Mouse (Mus musculus): ENCODE measurements around the gene Olfr704. TPM values are rescaled to one million over a fixed set of nuclear protein-coding genes. Genes with fewer than 3 reads are reported as not detected.

Olfr704 gene
- not detected for polyA plus RNA-seq (2014; fragmentation: Illumina TruSeq; extraction: RNeasy Lipid Tissue Mini Kit (QIAGEN cat#74804); ENCODE audit: low read depth, low replicate concordance)

DNA sequence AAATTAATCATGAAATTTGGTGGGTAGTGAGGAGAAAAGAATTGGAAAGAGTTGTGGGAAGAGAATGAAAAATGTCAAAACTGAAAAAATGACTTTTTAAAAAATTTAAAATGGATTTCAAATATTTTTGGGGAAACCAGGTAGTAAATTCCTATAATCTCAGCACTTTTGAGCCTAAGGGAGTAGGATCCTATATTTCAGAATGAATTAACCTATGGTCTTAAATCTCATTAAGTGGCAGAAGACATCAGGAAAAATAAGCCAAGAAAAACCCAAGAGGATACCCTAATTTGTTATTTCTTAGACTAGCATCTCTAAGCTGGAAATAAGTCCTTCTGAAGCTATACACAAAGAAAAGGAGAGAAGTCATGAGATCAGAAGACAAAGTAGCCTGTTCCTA, at the start of gene Olfr704:
Gene Olfr704, plus strand, starts transcription at position 301 of the 400 bp plus-strand sequence.

DNA sequence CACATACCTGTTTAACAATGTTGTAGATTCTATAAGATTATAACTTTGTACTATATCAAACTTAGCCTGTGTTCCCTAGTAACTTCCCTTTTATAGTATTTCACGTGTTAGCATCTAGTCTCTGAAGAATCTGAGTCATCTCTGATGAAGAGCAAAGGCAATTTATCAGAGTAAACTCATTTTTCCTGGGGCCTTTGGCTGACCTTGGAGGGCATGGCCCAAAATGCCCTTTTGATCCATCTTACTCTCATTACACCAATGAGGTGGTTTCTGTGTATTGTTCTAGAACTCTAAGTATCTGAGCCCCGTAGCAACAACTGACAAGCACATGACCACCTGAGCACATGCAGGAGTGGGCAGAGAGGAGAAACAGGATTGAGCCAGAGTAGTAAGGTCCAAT, 49.2 kb upstream of the Olfr704 start, which contains the start of gene Olfr701:
Gene Olfr701, plus strand, starts transcription at position 301 of the 400 bp plus-strand sequence.

DNA sequence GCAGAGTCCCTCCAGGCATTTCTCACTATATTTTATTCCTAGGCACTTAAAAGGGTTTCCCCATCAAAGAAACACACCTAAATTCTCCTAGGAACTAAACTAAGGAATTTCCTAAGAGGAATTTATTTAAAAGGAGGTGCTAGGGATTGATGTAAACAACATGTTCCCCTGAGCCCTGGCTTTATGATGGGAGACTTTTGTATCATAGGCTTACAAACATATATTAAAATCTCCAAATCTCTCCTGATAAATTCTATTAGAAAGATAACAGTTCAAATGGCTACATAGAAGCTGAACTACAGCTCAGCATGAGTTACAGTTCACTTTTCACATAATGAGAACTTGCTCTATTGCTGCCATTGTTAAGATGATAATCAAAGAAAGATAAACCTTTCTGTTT, 29.2 kb upstream of the Olfr704 start, which contains the start of gene Olfr702:
Gene Olfr702, minus strand, starts transcription at position 101 of the 400 bp plus-strand sequence.

DNA sequence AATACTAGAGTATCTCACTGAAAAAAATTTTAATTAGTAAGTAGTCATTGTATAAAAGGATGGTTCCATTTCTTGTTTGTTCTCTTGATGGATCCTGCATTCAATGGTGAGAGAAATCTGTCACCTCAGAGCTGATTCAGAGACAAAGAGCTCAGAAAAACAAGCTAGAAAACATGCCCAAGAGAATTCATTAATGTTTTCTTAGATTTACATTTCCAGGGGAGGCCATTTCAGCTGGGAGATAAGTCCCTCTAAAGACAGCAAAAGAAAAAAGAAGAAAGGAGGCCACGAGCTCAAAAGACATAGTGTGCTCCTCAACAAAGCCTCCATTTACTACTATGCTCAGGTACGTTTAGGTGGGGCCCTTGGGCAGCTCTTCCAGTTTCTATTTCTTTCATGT, 19.9 kb upstream of the Olfr704 start, which contains the start of gene Olfr703:
Gene Olfr703, plus strand, starts transcription at position 301 of the 400 bp plus-strand sequence.

DNA sequence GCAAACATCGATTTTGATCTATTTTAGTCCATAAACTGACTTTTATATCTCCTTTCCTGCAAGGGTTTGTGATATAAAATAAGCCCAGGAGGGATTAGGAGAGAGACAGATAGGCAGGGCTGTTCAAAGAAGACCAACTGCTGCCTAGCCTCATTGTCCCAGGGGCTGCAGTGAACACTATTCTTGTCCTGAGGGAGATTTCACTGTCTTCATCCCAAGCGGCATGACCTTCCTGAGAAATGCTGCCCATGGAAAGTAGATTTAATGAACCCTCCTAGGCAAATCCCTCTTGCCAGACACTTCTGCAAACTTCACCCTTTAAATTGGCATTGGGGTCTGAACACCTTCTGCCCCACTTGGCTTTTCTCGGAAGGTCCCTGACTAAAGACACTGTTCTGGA, 13.8 kb downstream of the Olfr704 start, which contains the start of gene Olfr705:
Gene Olfr705, minus strand, starts transcription at position 101 of the 400 bp plus-strand sequence.

DNA sequence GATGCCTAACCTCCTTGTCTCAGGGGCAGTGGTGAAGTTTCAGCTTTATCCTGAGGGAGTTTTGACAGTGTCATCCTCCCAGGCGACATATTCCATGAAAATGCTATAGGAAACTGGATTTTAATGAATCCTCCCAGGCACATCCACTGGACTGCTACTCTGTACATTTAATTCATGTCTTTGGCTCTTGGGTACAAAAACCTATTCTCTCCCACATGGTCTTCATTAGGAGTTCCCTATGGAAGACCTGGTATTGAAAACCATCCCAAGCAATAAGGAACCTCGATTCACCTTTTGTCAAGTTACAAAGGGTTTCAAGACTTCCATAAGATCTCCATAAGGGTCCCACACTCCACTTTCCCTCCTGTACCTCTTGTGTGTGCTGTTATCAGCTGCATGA, 25.1 kb downstream of the Olfr704 start, which contains the start of gene Olfr706:
Gene Olfr706, minus strand, starts transcription at position 101 of the 400 bp plus-strand sequence.

DNA sequence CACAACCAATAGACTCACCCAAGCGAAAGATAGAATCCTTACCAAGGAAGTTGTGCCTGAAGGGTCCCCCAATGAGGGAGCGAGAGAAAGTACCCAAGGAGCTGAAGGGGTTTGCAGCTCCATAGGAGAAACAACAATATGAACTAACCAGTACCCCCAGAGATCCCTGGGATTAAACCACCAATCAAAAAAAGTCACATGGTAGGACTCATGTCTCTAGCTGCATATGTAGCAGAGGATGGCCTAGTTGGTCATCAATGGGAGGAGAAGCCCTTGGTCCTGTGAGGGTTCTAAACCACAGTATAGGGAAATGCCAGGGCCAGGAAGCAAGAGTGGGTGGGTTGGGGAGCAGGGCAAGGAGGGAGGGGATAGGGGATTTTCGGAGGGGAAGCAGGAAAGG, 38.2 kb downstream of the Olfr704 start, which contains the start of gene Olfr707:
Gene Olfr707, minus strand, starts transcription at position 101 of the 400 bp plus-strand sequence.

DNA sequence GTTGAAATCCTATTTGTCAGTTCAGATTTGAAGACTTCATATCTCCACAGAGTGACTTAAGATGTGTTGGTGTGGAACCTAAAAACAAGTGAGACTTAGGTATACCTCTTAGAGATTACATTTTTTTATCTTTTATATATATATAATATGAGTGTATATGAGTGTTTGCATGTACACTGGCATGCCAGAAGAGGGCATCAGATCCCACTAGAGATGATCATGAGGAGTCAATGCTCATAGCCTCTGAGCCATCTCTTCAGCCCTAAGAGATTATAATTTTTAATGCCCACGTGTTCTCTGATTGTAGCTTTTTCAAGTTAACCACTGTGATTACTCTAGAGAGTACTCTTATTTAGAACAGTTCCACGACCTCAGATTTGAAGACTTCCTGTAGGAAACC, 44.7 kb downstream of the Olfr704 start, which contains the start of gene Olfr1532-ps1:
Gene Olfr1532-ps1, plus strand, starts transcription at position 326 of the 400 bp plus-strand sequence.

Other genes with a start within 250 kb of the Olfr704 start
- gene Olfr693, start 182.6 kb upstream of the Olfr704 start, polyA plus RNA-seq (2014; fragmentation: Illumina TruSeq; extraction: RNeasy Lipid Tissue Mini Kit (QIAGEN cat#74804); ENCODE audit: low read depth, low replicate concordance), result not detected
- gene Olfr694, start 171.4 kb upstream of the Olfr704 start, polyA plus RNA-seq (2014; fragmentation: Illumina TruSeq; extraction: RNeasy Lipid Tissue Mini Kit (QIAGEN cat#74804); ENCODE audit: low read depth, low replicate concordance), result not detected
- not detected for gene Olfr695, start 146.8 kb upstream of the Olfr704 start, polyA plus RNA-seq (2014; fragmentation: Illumina TruSeq; extraction: RNeasy Lipid Tissue Mini Kit (QIAGEN cat#74804); ENCODE audit: low read depth, low replicate concordance)
- not detected for gene Olfr697, start 120.7 kb upstream of the Olfr704 start, polyA plus RNA-seq (2014; fragmentation: Illumina TruSeq; extraction: RNeasy Lipid Tissue Mini Kit (QIAGEN cat#74804); ENCODE audit: low read depth, low replicate concordance)
- gene Olfr698, start 107.8 kb upstream of the Olfr704 start, polyA plus RNA-seq (2014; fragmentation: Illumina TruSeq; extraction: RNeasy Lipid Tissue Mini Kit (QIAGEN cat#74804); ENCODE audit: low read depth, low replicate concordance), result not detected
- gene Olfr699, start 70.0 kb upstream of the Olfr704 start, polyA plus RNA-seq (2014; fragmentation: Illumina TruSeq; extraction: RNeasy Lipid Tissue Mini Kit (QIAGEN cat#74804); ENCODE audit: low read depth, low replicate concordance), result not detected
- gene Olfr700, start 54.4 kb upstream of the Olfr704 start, polyA plus RNA-seq (2014; fragmentation: Illumina TruSeq; extraction: RNeasy Lipid Tissue Mini Kit (QIAGEN cat#74804); ENCODE audit: low read depth, low replicate concordance), result not detected
- not detected for gene Olfr701, start 49.1 kb upstream of the Olfr704 start, polyA plus RNA-seq (2014; fragmentation: Illumina TruSeq; extraction: RNeasy Lipid Tissue Mini Kit (QIAGEN cat#74804); ENCODE audit: low read depth, low replicate concordance)
- not detected for gene Olfr702, start 29.3 kb upstream of the Olfr704 start, polyA plus RNA-seq (2014; fragmentation: Illumina TruSeq; extraction: RNeasy Lipid Tissue Mini Kit (QIAGEN cat#74804); ENCODE audit: low read depth, low replicate concordance)
- not detected for gene Olfr703, start 19.8 kb upstream of the Olfr704 start, polyA plus RNA-seq (2014; fragmentation: Illumina TruSeq; extraction: RNeasy Lipid Tissue Mini Kit (QIAGEN cat#74804); ENCODE audit: low read depth, low replicate concordance)
- gene Olfr705, start 13.7 kb downstream of the Olfr704 start, polyA plus RNA-seq (2014; fragmentation: Illumina TruSeq; extraction: RNeasy Lipid Tissue Mini Kit (QIAGEN cat#74804); ENCODE audit: low read depth, low replicate concordance), result not detected
- not detected for gene Olfr706, start 25.0 kb downstream of the Olfr704 start, polyA plus RNA-seq (2014; fragmentation: Illumina TruSeq; extraction: RNeasy Lipid Tissue Mini Kit (QIAGEN cat#74804); ENCODE audit: low read depth, low replicate concordance)
- gene Olfr707, start 38.1 kb downstream of the Olfr704 start, polyA plus RNA-seq (2014; fragmentation: Illumina TruSeq; extraction: RNeasy Lipid Tissue Mini Kit (QIAGEN cat#74804); ENCODE audit: low read depth, low replicate concordance), result not detected
- not detected for gene Olfr1532-ps1, start 44.8 kb downstream of the Olfr704 start, polyA plus RNA-seq (2014; fragmentation: Illumina TruSeq; extraction: RNeasy Lipid Tissue Mini Kit (QIAGEN cat#74804); ENCODE audit: low read depth, low replicate concordance)
- gene Olfr709-ps1, start 69.0 kb downstream of the Olfr704 start, polyA plus RNA-seq (2014; fragmentation: Illumina TruSeq; extraction: RNeasy Lipid Tissue Mini Kit (QIAGEN cat#74804); ENCODE audit: low read depth, low replicate concordance), result not detected
- gene Olfr710, start 85.1 kb downstream of the Olfr704 start, polyA plus RNA-seq (2014; fragmentation: Illumina TruSeq; extraction: RNeasy Lipid Tissue Mini Kit (QIAGEN cat#74804); ENCODE audit: low read depth, low replicate concordance), result not detected
- gene Olfr6, start 100.8 kb downstream of the Olfr704 start, polyA plus RNA-seq (2014; fragmentation: Illumina TruSeq; extraction: RNeasy Lipid Tissue Mini Kit (QIAGEN cat#74804); ENCODE audit: low read depth, low replicate concordance), result not detected
- gene Olfr711, start 112.3 kb downstream of the Olfr704 start, polyA plus RNA-seq (2014; fragmentation: Illumina TruSeq; extraction: RNeasy Lipid Tissue Mini Kit (QIAGEN cat#74804); ENCODE audit: low read depth, low replicate concordance), result not detected
- not detected for gene Olfr2, start 142.9 kb downstream of the Olfr704 start, polyA plus RNA-seq (2014; fragmentation: Illumina TruSeq; extraction: RNeasy Lipid Tissue Mini Kit (QIAGEN cat#74804); ENCODE audit: low read depth, low replicate concordance)
- gene Olfr713, start 168.0 kb downstream of the Olfr704 start, polyA plus RNA-seq (2014; fragmentation: Illumina TruSeq; extraction: RNeasy Lipid Tissue Mini Kit (QIAGEN cat#74804); ENCODE audit: low read depth, low replicate concordance), result not detected
- gene Olfr714, start 207.8 kb downstream of the Olfr704 start, polyA plus RNA-seq (2014; fragmentation: Illumina TruSeq; extraction: RNeasy Lipid Tissue Mini Kit (QIAGEN cat#74804); ENCODE audit: low read depth, low replicate concordance), result not detected
- not detected for gene Olfr17, start 230.0 kb downstream of the Olfr704 start, polyA plus RNA-seq (2014; fragmentation: Illumina TruSeq; extraction: RNeasy Lipid Tissue Mini Kit (QIAGEN cat#74804); ENCODE audit: low read depth, low replicate concordance)
- not detected for gene Olfr715b, start 247.2 kb downstream of the Olfr704 start, polyA plus RNA-seq (2014; fragmentation: Illumina TruSeq; extraction: RNeasy Lipid Tissue Mini Kit (QIAGEN cat#74804); ENCODE audit: low read depth, low replicate concordance)

Measured in liver, adult 10 weeks (tissue).